18 mouse cellular contexts compared by ENCODE assay signal in the genomic region with DNA sequence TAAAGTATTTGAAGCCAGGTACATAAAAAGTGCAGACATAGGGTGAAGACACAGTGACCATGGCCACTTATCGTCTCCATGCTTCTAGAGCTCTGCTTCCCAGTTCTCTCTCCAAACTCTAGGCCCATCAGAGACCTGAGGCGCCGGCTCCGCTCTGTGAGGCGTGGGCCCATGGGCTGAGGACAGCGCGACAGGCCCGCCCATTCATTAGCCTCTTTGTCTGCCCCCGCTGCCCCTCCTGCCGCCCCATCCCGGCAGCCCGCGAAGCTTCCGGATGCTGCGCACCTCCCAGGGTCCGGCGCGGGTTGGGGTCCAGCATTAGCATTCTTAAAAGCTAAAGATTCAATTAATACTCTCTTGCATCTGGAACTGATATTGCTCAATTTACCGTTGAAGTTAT. TPM values are rescaled to one million over a fixed set of nuclear protein-coding genes. Genes with fewer than 3 reads are reported as not detected.
DNase-seq lines count a peak whose midpoint lies in the region; ATAC-seq lines count a peak whose summit lies in the region.
"Had no signal": no experiment of that assay in that cellular context is flagged by ENCODE, and none has a peak within 500 bp of the region (broad histone marks: within the 10 kb centered on the region; RNA-seq: fewer than 3 reads in every experiment).

No protein-coding gene starts in this region.

- ATAC-seq in neural tube, embryonic 11.5 days (ENCODE audit: insufficient read depth, low FRiP score, low TSS enrichment), result peak; percentile 60; the same call in 1 of the 2 replicates
- ATAC-seq in midbrain, embryonic 13.5 days, result no peak
- ATAC-seq in intestine, embryonic 16.5 days, result no peak
- ATAC-seq in intestine, embryonic 15.5 days, result no peak

- no peak overlapping the region for H3K9ac ChIP-seq in neural tube, embryonic 11.5 days (ENCODE audit: low read length)
- H3K9ac ChIP-seq in midbrain, embryonic 13.5 days (replicated peaks), result no peak overlapping the region
- no peak overlapping the region for H3K9ac ChIP-seq in intestine, embryonic 16.5 days (ENCODE audit: low read depth, low read length)
- no peak overlapping the region for H3K9ac ChIP-seq in intestine, embryonic 15.5 days
- H3K9ac ChIP-seq: embryonic facial prominence, embryonic 15.5 days; limb, embryonic 13.5 days had no signal

- H3K36me3 ChIP-seq in neural tube, embryonic 11.5 days (ENCODE audit: control insufficient read depth, insufficient read depth, low read length), result no peaks in the 10 kb centered on the region
- no peaks in the 10 kb centered on the region for H3K36me3 ChIP-seq in hindbrain, embryonic 10.5 days
- no peaks in the 10 kb centered on the region for H3K36me3 ChIP-seq in midbrain, embryonic 13.5 days
- H3K36me3 ChIP-seq in intestine, embryonic 16.5 days (ENCODE audit: control insufficient read depth, insufficient read depth, low read length), result no peaks in the 10 kb centered on the region
- no peaks in the 10 kb centered on the region for H3K36me3 ChIP-seq in intestine, embryonic 15.5 days
- H3K36me3 ChIP-seq: embryonic facial prominence, embryonic 15.5 days; limb, embryonic 13.5 days had no signal

- H3K4me1 ChIP-seq in neural tube, embryonic 11.5 days (ENCODE audit: control insufficient read depth, insufficient read depth, low read length), result no peaks in the 10 kb centered on the region
- H3K4me1 ChIP-seq in hindbrain, embryonic 10.5 days (replicated peaks), result peaks cover 5% of the 10 kb centered on the region; the same call in 1 of the 2 replicates
- H3K4me1 ChIP-seq in midbrain, embryonic 13.5 days (replicated peaks), result no peaks in the 10 kb centered on the region
- H3K4me1 ChIP-seq in intestine, embryonic 16.5 days (ENCODE audit: control insufficient read depth, insufficient read depth, low read length), result no peaks in the 10 kb centered on the region
- no peaks in the 10 kb centered on the region for H3K4me1 ChIP-seq in intestine, embryonic 15.5 days (replicated peaks)
- H3K4me1 ChIP-seq: embryonic facial prominence, embryonic 15.5 days; limb, embryonic 13.5 days had no signal

- WGBS in neural tube, embryonic 11.5 days, result 54% methylated on average over 19 of the region's 19 CpGs
- 43% methylated on average over 19 of the region's 19 CpGs for WGBS in hindbrain, embryonic 10.5 days
- WGBS in midbrain, embryonic 13.5 days, result 48% methylated on average over 19 of the region's 19 CpGs
- WGBS in intestine, embryonic 16.5 days, result 63% methylated on average over 19 of the region's 19 CpGs
- WGBS in intestine, embryonic 15.5 days, result 51% methylated on average over 19 of the region's 19 CpGs

- H3K4me2 ChIP-seq in neural tube, embryonic 11.5 days (ENCODE audit: low read depth), result peak overlapping the region; percentile 20; the same call in 1 of the 2 replicates
- peak overlapping the region; percentile 43 for H3K4me2 ChIP-seq in midbrain, embryonic 13.5 days (replicated peaks)
- H3K4me2 ChIP-seq in intestine, embryonic 16.5 days (ENCODE audit: low read depth, low read length), result no peak overlapping the region
- no peak overlapping the region for H3K4me2 ChIP-seq in intestine, embryonic 15.5 days (replicated peaks)
- H3K4me2 ChIP-seq: embryonic facial prominence, embryonic 15.5 days; limb, embryonic 13.5 days had no signal

- H3K9me3 ChIP-seq in neural tube, embryonic 11.5 days (ENCODE audit: control insufficient read depth, low read length), result no peaks in the 10 kb centered on the region
- H3K9me3 ChIP-seq in hindbrain, embryonic 10.5 days, result no peaks in the 10 kb centered on the region
- H3K9me3 ChIP-seq in midbrain, embryonic 13.5 days, result no peaks in the 10 kb centered on the region
- no peaks in the 10 kb centered on the region for H3K9me3 ChIP-seq in intestine, embryonic 16.5 days (ENCODE audit: control insufficient read depth, low read length)
- H3K9me3 ChIP-seq in intestine, embryonic 15.5 days, result no peaks in the 10 kb centered on the region
- H3K9me3 ChIP-seq: embryonic facial prominence, embryonic 15.5 days; limb, embryonic 13.5 days had no signal

- peak; percentile 17 for DNase-seq in neural tube, embryonic 11.5 days (ENCODE audit: low spot score)
- DNase-seq in neural tube, embryonic 10.5 days (ENCODE audit: extremely low spot score, low spot score), result no peak
- DNase-seq in hindbrain, embryonic 10.5 days (ENCODE audit: low spot score), result peak; percentile 5
- DNase-seq in thymus, postnatal 25 days, result no peak
- DNase-seq: cerebellum, adult 2 months; heart, adult 2 months; heart, postnatal 36 days; kidney, adult 9 months; layer of hippocampus, adult 9-11 months; lung, adult 2 months; right cerebral cortex, postnatal 14 days; thymus, adult 2 months had no signal

- H3K4me3 ChIP-seq in neural tube, embryonic 11.5 days (ENCODE audit: low read depth, low read length), result no peak overlapping the region
- peak overlapping the region; percentile 9; the same call in 1 of the 2 replicates for H3K4me3 ChIP-seq in hindbrain, embryonic 10.5 days
- no peak overlapping the region for H3K4me3 ChIP-seq in midbrain, embryonic 13.5 days (replicated peaks)
- H3K4me3 ChIP-seq in intestine, embryonic 16.5 days (ENCODE audit: low read length), result no peak overlapping the region
- no peak overlapping the region for H3K4me3 ChIP-seq in intestine, embryonic 15.5 days (replicated peaks)
- H3K4me3 ChIP-seq: embryonic facial prominence, embryonic 15.5 days; heart, adult 2 months; limb, embryonic 13.5 days had no signal

- H3K27me3 ChIP-seq in neural tube, embryonic 11.5 days (ENCODE audit: control insufficient read depth, insufficient read depth, low read length), result no peaks in the 10 kb centered on the region
- no peaks in the 10 kb centered on the region for H3K27me3 ChIP-seq in hindbrain, embryonic 10.5 days (ENCODE audit: insufficient read depth, poor library complexity, severe bottlenecking)
- H3K27me3 ChIP-seq in midbrain, embryonic 13.5 days, result no peaks in the 10 kb centered on the region
- no peaks in the 10 kb centered on the region for H3K27me3 ChIP-seq in intestine, embryonic 16.5 days (replicated peaks; ENCODE audit: control insufficient read depth, insufficient read depth, low read length)
- H3K27me3 ChIP-seq in intestine, embryonic 15.5 days (replicated peaks), result no peaks in the 10 kb centered on the region
- H3K27me3 ChIP-seq: embryonic facial prominence, embryonic 15.5 days; limb, embryonic 13.5 days had no signal

- H3K27ac ChIP-seq in neural tube, embryonic 11.5 days (ENCODE audit: low read depth, low read length), result no peak overlapping the region
- H3K27ac ChIP-seq in hindbrain, embryonic 10.5 days, result no peak overlapping the region
- no peak overlapping the region for H3K27ac ChIP-seq in midbrain, embryonic 13.5 days
- no peak overlapping the region for H3K27ac ChIP-seq in intestine, embryonic 16.5 days (ENCODE audit: low read length)
- no peak overlapping the region for H3K27ac ChIP-seq in intestine, embryonic 15.5 days
- H3K27ac ChIP-seq: embryonic facial prominence, embryonic 15.5 days; heart, adult 2 months; limb, embryonic 13.5 days had no signal

RNA-seq across cellular contexts. Expression of a gene that starts 11.0 kb away (rescaled TPM):
- not detected in 2 replicates for polyA plus RNA-seq in neural tube, embryonic 11.5 days (2014; fragmentation: Nextera tagmentation; extraction: Ambion mirVana)
- not detected in 2 replicates for polyA plus RNA-seq in hindbrain, embryonic 10.5 days (2016; fragmentation: Nextera tagmentation; extraction: Ambion mirVana)
- polyA plus RNA-seq in midbrain, embryonic 13.5 days (2015; fragmentation: Nextera tagmentation; extraction: Ambion mirVana), result not detected in 2 replicates
- not detected in 2 replicates for polyA plus RNA-seq in intestine, embryonic 16.5 days (2015; fragmentation: Nextera tagmentation; extraction: Ambion mirVana)
- polyA plus RNA-seq in intestine, embryonic 15.5 days (2015; fragmentation: Nextera tagmentation; extraction: Ambion mirVana), result not detected in 2 replicates
- polyA plus RNA-seq: cerebellum, adult 2 months; embryonic facial prominence, embryonic 15.5 days; heart, adult 2 months; limb, embryonic 13.5 days; lung, adult 2 months; neural tube, embryonic 14.5 days; thymus, adult 2 months had no signal

RNA-seq across cellular contexts. Expression of a gene that starts 15.2 kb away (rescaled TPM):
- 2.1 TPM in 1 of 2 replicates, not detected in the other for polyA plus RNA-seq in neural tube, embryonic 11.5 days (2014; fragmentation: Nextera tagmentation; extraction: Ambion mirVana)
- polyA plus RNA-seq in hindbrain, embryonic 10.5 days (2016; fragmentation: Nextera tagmentation; extraction: Ambion mirVana), result not detected in 2 replicates
- 1.1 TPM in 1 of 2 replicates, not detected in the other for polyA plus RNA-seq in midbrain, embryonic 13.5 days (2015; fragmentation: Nextera tagmentation; extraction: Ambion mirVana)
- 1.6 and 2.4 TPM in 2 replicates for polyA plus RNA-seq in intestine, embryonic 16.5 days (2015; fragmentation: Nextera tagmentation; extraction: Ambion mirVana)
- polyA plus RNA-seq in intestine, embryonic 15.5 days (2015; fragmentation: Nextera tagmentation; extraction: Ambion mirVana), result 3.3 and 5.7 TPM in 2 replicates
- polyA plus RNA-seq: cerebellum, adult 2 months; heart, adult 2 months; lung, adult 2 months; neural tube, embryonic 14.5 days; thymus, adult 2 months had no signal

RNA-seq across cellular contexts. Expression of a gene that starts 22.0 kb away (rescaled TPM):
- not detected in 2 replicates for polyA plus RNA-seq in neural tube, embryonic 11.5 days (2014; fragmentation: Nextera tagmentation; extraction: Ambion mirVana)
- polyA plus RNA-seq in hindbrain, embryonic 10.5 days (2016; fragmentation: Nextera tagmentation; extraction: Ambion mirVana), result not detected in 2 replicates
- polyA plus RNA-seq in midbrain, embryonic 13.5 days (2015; fragmentation: Nextera tagmentation; extraction: Ambion mirVana), result 1.4 TPM in 1 of 2 replicates, not detected in the other
- polyA plus RNA-seq in intestine, embryonic 16.5 days (2015; fragmentation: Nextera tagmentation; extraction: Ambion mirVana), result 0.39 and 1.2 TPM in 2 replicates
- polyA plus RNA-seq in intestine, embryonic 15.5 days (2015; fragmentation: Nextera tagmentation; extraction: Ambion mirVana), result 0.78 and 1.4 TPM in 2 replicates
- polyA plus RNA-seq: cerebellum, adult 2 months; heart, adult 2 months; neural tube, embryonic 14.5 days had no signal

RNA-seq across cellular contexts. Expression of a gene that starts 42.6 kb away (rescaled TPM):
- not detected in 2 replicates for polyA plus RNA-seq in neural tube, embryonic 11.5 days (2014; fragmentation: Nextera tagmentation; extraction: Ambion mirVana)
- not detected in 2 replicates for polyA plus RNA-seq in hindbrain, embryonic 10.5 days (2016; fragmentation: Nextera tagmentation; extraction: Ambion mirVana)
- 0.59 TPM in 1 of 2 replicates, not detected in the other for polyA plus RNA-seq in midbrain, embryonic 13.5 days (2015; fragmentation: Nextera tagmentation; extraction: Ambion mirVana)
- polyA plus RNA-seq in intestine, embryonic 16.5 days (2015; fragmentation: Nextera tagmentation; extraction: Ambion mirVana), result 1.1 TPM in 1 of 2 replicates, not detected in the other
- polyA plus RNA-seq in intestine, embryonic 15.5 days (2015; fragmentation: Nextera tagmentation; extraction: Ambion mirVana), result 1.1 and 1.2 TPM in 2 replicates
- polyA plus RNA-seq: cerebellum, adult 2 months; heart, adult 2 months; limb, embryonic 13.5 days; neural tube, embryonic 14.5 days; thymus, adult 2 months had no signal

Comparison
In these comparisons a context has a peak if more than half of its experiments do, and no peak if none do; other contexts are left out.
1. DNase-seq: peak in neural tube, embryonic 11.5 days (single experiment) and hindbrain, embryonic 10.5 days (single experiment); none in neural tube, embryonic 10.5 days (single experiment) and thymus, postnatal 25 days (single experiment).
2. H3K4me2 ChIP-seq: peak in neural tube, embryonic 11.5 days (single experiment) and midbrain, embryonic 13.5 days (single experiment); none in intestine, embryonic 16.5 days (single experiment) and intestine, embryonic 15.5 days (single experiment).